Mouse (Mus musculus): ENCODE data around the gene Btbd18.

Btbd18 gene

DNA sequence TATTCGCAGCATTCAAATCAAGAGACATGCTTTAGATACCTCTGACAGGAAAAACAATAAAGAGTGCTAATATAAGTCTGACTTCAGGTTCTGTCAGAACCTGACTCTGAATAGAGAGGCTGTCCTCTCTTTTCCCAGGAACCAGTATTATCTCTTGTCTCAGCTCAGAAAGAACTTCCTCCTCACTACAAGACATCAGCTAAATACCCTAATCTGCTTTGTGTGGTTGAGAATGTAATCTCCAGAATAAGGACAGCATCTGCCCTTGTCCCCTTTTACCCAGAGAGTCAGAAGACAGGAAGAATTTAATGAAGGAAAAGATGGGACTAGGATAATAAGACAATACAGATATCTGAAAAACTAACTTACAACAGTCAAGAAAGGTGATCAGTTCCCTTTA lies 44.6 kb downstream of the Btbd18 start:
- peak; percentile 25 for DNase-seq (ENCODE audit: low read depth, low spot score)

- no peak for DNase-seq (ENCODE audit: low read depth, low spot score)
These were observed 45.5 kb downstream of the Btbd18 start for GRCm38 (mm10) chr2:84704329-84704728.

GRCm38 (mm10) chr2:84705295-84705694 lies 46.4 kb downstream of the Btbd18 start:
- DNase-seq (ENCODE audit: low read depth, low spot score) = no peak

GRCm38 (mm10) chr2:84707523-84707922 lies 48.6 kb downstream of the Btbd18 start:
- DNase-seq (ENCODE audit: low read depth, low spot score) = no peak

DNA sequence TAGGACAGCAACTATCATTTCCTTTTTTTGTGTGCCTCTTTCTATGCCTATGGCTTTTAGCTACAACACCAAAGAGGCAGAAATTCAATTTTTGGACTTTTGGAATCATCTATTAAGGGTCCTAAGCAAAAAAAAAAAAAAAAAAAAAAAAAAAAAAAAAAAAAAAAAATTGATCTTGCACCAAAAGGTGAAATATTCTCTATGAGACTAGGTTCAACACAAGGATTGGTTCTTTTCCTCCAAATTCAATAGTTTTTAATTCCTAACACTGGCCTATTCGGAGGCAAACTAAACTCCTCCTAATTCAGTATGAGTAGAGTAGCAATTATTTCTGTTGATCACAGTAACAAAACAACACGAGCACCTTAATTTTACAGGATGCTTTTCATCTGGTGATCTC lies 53.0 kb downstream of the Btbd18 start:
- no peak for DNase-seq (ENCODE audit: low read depth, low spot score)

DNA sequence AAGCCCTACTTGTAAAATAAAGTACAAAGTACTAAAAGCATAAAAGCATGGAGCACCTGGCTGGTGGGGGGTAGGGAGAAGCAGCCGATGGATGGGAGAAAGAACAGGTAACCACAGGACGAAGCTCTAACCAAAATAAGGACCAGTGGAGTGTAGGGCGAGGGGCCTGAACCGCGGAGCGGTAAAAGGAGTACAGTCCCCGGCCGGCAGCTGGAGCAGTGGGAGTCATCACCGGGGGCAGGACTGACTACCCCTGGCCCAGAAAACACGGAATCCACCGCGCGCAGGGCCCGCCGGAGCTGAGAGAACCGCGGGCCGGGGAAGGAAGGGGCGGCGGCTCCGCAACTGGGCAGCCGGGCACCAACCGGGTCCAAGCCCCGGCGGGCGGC lies 55.5 kb downstream of the Btbd18 start:
- no peak for DNase-seq (ENCODE audit: low read depth, low spot score)

DNA sequence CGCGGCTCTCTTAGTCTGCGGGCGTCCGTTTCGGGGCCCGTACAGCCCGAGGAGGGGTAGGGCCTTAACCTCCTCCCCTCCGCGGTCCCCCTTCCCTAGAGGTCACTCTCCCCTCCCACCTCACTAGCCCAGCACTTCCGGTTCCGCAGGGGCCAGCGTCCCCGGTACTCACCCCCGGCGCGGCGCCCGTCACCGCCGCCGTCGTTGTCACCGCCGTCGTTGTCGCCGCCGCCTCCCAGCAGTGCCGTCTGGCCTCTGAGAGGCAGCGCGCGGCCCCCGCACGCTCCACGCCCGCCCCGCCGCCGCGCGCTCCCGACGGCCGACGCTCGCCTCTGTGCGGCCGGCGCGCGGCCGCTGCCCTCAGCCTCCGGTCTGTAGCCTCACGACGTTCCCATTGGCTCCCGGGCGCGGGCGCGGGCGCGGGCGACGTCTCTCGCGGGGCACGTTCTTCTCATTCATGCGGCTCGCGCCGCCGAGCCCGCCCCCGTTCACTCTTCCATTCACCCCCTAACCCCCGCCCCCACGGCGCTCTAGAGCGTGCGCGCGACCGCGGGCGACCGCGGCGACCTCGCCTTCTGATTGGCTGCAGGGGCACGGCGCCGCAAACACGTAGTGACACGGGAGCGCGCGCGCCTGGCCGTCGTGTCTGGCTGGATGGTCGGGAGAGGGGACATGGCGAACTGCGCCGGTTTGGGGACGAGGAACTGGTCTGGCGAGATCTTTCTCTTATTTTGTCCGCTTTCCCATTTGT lies 56.1 kb downstream of the Btbd18 start, which contains the start of gene Zdhhc5:
TSS of gene Zdhhc5 (minus strand) at position 370 of the 751 bp plus-strand sequence.
- DNase-seq (ENCODE audit: low read depth, low spot score) = peak; percentile 99

DNA sequence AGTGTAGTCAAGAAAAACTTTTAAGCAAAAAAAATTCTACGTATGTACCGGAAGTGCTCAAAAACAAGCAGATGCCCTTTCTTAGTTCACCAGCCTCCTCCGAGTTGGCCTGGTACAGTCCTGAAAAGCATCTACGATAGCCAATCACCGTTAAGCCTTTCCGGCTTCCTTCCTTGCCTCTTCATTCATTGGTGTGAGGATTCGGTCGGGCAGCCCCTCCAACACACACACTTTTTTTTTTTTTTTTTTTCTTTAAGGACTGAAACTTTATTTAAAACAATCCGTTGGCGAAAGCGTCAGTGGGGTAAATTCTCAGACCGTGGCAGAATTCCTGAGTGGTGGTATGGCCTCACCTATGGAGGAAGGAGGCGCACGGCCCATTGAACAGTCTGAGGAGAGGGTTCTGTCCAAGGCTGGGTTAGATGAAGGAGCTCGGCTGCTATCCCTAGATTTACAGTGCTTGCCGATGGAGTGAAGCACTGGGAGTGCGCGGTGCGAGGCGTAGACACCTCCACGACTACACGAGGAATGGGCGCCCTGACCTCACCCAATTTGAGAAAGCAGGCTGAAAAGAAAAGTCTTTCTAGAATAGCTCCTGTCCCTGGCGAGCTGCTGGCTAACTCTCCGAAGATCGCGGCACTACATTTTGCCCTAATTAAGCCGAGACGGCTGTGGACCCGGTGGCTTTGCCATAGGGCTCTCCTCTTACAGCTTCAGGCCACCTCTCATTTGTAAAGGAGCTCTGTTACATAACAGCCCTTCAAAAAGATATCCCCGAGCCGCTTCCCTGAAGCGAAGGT lies 56.9 kb downstream of the Btbd18 start:
- peak; percentile 90 for DNase-seq (ENCODE audit: low read depth, low spot score)

GRCm38 (mm10) chr2:84716423-84717355 lies 57.8 kb downstream of the Btbd18 start:
- DNase-seq (ENCODE audit: low read depth, low spot score) = no peak

- no peak for DNase-seq (ENCODE audit: low read depth, low spot score)
These were observed 58.5 kb downstream of the Btbd18 start for GRCm38 (mm10) chr2:84717357-84717756.
